8 mouse cellular contexts compared by ENCODE assay signal in the genomic region with DNA sequence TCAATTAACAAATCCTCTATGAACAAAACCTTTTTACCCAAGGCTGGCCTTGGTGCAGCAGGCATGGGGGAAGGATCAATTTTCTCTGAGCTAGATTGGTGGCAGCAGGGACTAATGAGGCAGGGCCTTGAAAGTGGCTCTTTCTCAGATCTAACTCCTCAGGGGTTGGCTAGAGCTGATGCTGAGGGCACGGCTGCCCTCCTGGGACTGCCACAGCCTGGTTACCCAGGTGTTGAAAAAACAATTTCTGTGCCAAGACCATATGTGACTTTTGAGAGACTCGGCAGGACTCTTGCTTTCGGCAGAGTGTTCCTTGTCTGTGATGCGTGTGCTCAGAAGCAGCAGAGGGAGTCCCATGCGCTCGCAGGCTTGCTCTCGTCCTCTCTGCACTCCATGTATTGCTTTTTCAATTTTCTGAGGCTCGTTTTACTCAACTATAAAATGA.
A peak's percentile ranks its signal among the peaks of the same experiment; 100 is the strongest.
DNase-seq lines count a peak whose midpoint lies in the region; ATAC-seq lines count a peak whose summit lies in the region.

No protein-coding gene starts in this region.

- H3K4me2 ChIP-seq in forebrain, embryonic 13.5 days, result peak overlapping the region; percentile 5; the same call in 1 of the 2 replicates

- H3K36me3 ChIP-seq in forebrain, embryonic 13.5 days (ENCODE audit: poor library complexity, severe bottlenecking), result no peaks in the 10 kb centered on the region
- H3K36me3 ChIP-seq in midbrain, embryonic 10.5 days, result no peaks in the 10 kb centered on the region

- H3K4me3 ChIP-seq in forebrain, embryonic 13.5 days, result no peak overlapping the region
- no peak overlapping the region for H3K4me3 ChIP-seq in midbrain, embryonic 10.5 days

- H3K9me3 ChIP-seq in forebrain, embryonic 13.5 days (replicated peaks), result no peaks in the 10 kb centered on the region
- H3K9me3 ChIP-seq in midbrain, embryonic 10.5 days (replicated peaks), result no peaks in the 10 kb centered on the region

- no peaks in the 10 kb centered on the region for H3K27me3 ChIP-seq in forebrain, embryonic 13.5 days
- no peaks in the 10 kb centered on the region for H3K27me3 ChIP-seq in midbrain, embryonic 10.5 days (ENCODE audit: low read depth, poor library complexity, severe bottlenecking)

- ATAC-seq in cerebellum, adult (ENCODE audit: insufficient number of reproducible peaks, low FRiP score, low TSS enrichment), result peak; percentile 36; the same call in 1 of the 2 replicates
- peak; percentile 93 for ATAC-seq in forebrain, embryonic 13.5 days

- peaks cover 31% of the 10 kb centered on the region for H3K4me1 ChIP-seq in forebrain, embryonic 13.5 days
- H3K4me1 ChIP-seq in midbrain, embryonic 10.5 days, result peaks cover 16% of the 10 kb centered on the region

- no peak for DNase-seq in cerebellum, adult 11 months
- peak; percentile 7 for DNase-seq in Muller cell, postnatal 12 days (ENCODE audit: inconsistent ontology term)
- DNase-seq in midbrain, embryonic 10.5 days (ENCODE audit: low spot score), result no peak
- DNase-seq in adipocyte (ENCODE audit: low spot score), result no peak
- no peak for DNase-seq in urinary bladder, postnatal 36 days (ENCODE audit: low spot score in 2 of 2)
- DNase-seq in kidney, postnatal 10 days, result no peak

- 23% methylated on average over 8 of the region's 8 CpGs for WGBS in forebrain, embryonic 13.5 days
- 73% methylated on average over 8 of the region's 8 CpGs for WGBS in midbrain, embryonic 10.5 days

- peak overlapping the region; percentile 85 for H3K27ac ChIP-seq in forebrain, embryonic 13.5 days
- H3K27ac ChIP-seq in midbrain, embryonic 10.5 days (replicated peaks), result peak overlapping the region; percentile 57; the same call in 1 of the 2 replicates

- H3K9ac ChIP-seq in forebrain, embryonic 13.5 days, result no peak overlapping the region
